Mouse (Mus musculus) activated CD4-positive, CD25-positive, alpha-beta regulatory T cell, adult 4 months (primary cell): ENCODE measurements around the gene Grcc10. TPM values are rescaled to one million over a fixed set of nuclear protein-coding genes. Genes with fewer than 3 reads are reported as not detected.
A peak's percentile ranks its signal among the peaks of the same experiment; 100 is the strongest.

Source experiments
- ATAC-seq: one replicate; pipeline ENCODE4 v1.8.0; 2017
- polyA plus RNA-seq, 2 experiments: library from polyadenylated mRNA; unstranded; fragments of 100-300 nt; shearing (Covaris generic); gene quantifications; one replicate each; pipeline ENCODE4 v1.2.1; 2017

Grcc10 gene
- polyA plus RNA-seq, 2 experiments from 2014 or later, result 529 to 630 TPM

DNA sequence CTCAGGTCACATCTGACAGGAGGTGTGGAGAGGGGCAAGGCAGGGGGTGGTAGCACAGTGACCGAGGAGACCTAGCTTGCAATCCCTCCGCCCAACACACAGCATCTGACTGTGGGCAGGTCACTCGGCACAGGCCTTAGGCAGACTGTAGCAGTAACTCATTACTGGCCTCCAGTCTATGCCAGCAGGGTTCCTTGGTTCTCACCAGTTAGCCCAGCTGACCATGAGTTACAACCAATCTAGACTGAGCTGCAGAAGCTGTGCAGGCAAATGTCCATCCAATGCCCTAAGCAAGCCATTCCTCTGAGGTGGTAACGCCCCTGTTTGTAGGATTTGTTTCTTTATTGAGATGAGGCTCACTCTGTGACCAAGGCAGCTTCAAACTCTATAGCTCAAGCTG lies 41.8 kb downstream of the Grcc10 start:
- no peak for ATAC-seq

DNA sequence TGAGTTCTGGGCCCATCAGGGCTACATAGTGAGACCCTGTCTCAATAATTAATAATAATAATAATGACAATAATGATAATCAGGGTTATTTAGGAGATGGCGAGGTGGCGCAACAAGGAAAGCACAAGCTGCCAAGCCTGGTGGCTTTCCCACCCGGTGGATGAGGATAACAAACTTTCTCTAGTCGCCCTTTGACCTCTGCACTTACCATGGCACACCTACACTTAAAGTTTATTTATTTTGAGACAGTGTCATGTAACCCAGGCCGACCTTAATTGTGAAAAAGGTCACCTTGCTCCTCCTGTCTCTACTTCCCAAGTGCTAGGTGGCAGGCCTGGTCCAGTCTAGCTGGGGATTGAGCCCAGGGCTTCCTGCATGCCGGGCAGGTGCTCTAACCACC lies 42.4 kb downstream of the Grcc10 start:
- no peak for ATAC-seq

DNA sequence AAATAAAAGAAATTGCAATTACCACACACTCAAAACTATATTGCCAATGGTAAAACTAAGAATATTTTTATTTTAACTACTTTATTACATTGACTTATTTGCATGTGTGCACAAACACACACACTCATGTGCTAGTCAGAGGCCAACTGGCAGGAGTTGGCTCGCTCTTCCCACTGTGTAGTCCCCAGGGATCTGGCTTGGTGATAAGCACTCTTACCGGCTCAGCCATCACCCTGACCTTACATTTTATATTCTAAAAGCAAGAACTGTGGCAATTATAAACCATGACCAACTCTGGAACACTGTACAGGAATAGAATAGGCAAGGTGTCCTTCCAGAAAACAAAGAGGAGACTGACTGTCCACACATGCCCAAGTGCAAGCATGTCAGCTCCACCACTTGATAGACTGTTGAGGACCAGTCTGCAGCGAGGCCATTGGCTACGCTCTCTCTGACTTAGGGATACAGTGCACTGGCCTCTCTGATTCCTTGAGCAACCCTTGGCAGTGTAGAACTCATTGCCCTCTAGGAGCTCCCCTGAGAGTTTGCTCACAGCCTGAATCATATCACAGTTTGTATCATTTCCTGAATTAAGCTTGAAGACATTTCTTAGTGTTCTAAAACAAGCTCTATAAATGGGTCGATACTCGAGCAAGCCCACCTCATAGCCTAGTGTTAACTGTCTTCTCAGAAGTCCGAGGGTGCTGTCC lies 44.6 kb downstream of the Grcc10 start:
- no peak for ATAC-seq

DNA sequence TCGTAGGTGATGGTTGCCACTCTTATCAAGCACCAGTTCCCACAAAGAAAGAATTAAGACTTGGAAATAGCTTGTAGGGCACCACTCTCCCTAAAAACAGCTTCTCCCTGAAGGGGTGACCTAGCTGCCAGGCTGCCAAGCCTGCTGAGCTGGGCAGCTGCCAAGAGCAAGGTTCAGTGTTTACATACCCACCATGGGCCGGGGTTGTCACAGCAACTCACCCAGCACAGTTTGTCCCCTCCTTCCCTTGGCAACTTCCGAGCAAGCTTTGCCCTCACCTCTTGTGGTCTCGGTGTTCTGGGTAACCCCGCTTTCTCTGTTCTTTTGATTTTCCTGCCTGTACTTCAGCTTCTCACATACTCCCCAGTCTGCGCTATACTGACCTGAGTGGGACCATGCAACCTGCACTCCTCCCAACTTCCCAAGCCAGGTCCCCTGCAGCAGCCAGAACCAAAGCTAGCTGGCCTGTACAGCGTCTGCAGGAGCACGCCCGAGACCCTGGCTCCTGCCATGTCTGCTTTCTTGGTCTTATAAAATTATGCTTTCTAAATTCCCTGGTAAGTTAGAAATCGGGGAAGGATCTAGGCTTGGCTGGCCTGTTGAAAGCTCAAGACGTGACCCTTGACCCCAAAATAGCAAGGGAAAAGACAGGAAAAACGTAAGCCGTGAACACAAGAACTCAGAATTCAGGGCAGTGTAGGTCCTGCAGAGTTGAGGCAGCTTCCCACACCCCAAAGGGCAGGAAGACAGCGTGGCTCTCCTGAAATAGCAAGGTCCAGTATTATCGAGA lies 46.8 kb downstream of the Grcc10 start:
- ATAC-seq, result peak; percentile 66

DNA sequence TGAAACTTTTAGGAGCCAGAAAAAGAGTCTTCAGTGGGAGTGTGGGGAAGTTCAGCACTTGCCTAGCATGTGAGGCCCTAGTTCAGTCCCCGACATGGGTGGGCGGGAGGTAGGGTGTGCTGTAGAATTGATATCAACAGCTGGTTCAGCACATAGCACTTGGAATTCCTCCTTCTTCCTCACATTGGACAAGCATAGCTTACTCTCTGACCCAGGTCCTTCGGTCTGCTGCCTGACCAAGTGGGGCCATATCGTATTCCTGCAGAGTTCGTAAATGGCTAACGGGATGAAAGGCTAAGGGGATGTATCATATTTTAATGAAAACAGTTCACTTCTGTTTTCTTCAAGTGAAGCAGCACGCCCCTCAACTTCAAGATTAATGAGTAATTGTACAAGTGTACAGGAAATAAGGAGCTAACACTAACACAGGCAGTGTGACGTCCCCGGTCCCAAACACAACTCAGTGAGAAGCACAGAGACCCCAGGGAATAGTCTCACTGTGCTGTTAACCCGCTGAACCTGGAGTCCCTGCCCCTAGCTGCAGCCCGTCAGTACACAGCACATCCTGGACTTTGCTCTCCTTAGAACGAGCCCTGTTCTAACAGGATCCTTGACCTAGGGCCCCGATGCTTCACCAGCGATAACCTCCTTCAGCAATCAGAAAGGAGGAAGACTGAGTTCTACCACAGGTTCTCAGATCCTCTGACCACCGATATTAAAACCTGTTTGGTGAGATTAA lies 47.8 kb downstream of the Grcc10 start:
- ATAC-seq, result no peak

DNA sequence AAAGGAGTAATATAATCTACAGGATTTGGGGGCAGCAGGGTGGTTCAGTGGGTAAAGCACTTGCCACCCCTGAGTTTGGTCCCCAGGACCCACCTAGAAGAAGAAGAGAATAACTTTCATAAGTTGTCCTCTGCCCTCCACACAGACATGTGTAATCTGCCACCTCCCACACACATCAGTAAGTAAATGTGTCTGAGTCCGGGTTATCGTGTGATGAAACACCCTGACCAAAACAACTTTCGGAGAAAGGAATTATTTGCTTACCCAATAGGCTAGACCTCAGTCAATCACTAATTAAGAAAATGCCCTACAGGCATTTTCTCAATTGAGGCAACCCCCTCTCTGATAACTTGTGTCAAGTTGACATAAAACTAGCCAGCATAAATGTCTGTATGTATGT lies 50.7 kb downstream of the Grcc10 start:
- ATAC-seq, result no peak

Other genes starting within 250 kb of the Grcc10 start
- not detected for gene C1rl, start 248.3 kb downstream of the Grcc10 start, polyA plus RNA-seq
- gene C1ra, start 229.0 kb downstream of the Grcc10 start, polyA plus RNA-seq, result under 1 TPM in 1 of 2 experiments, not detected in 1; 0.57 TPM
- gene C1s1, start 199.0 kb downstream of the Grcc10 start, polyA plus RNA-seq, result not detected
- not detected for gene C1rb, start 171.1 kb downstream of the Grcc10 start, polyA plus RNA-seq
- not detected for gene C1s2, start 105.3 kb downstream of the Grcc10 start, polyA plus RNA-seq
- 10 to 100 TPM; 24.3 to 25.9 TPM for gene Lpcat3, start 78.3 kb downstream of the Grcc10 start, polyA plus RNA-seq
- 100 to 1,000 TPM; 401 to 440 TPM for gene Emg1, start 29.2 kb downstream of the Grcc10 start, polyA plus RNA-seq
- 10 to 100 TPM; 72.2 to 87.3 TPM for gene Phb2, start 29.0 kb downstream of the Grcc10 start, polyA plus RNA-seq
- 100 to 1,000 TPM; 138 to 144 TPM for gene Ptpn6, start 2.7 kb downstream of the Grcc10 start, polyA plus RNA-seq
- not detected for gene Gm45234, start 14.6 kb upstream of the Grcc10 start, polyA plus RNA-seq
- gene Atn1, start 15.2 kb upstream of the Grcc10 start, polyA plus RNA-seq, result 1 to 10 TPM; 3.3 to 5.7 TPM
- 1 to 10 TPM; 4.4 to 4.7 TPM for gene Eno2, start 28.3 kb upstream of the Grcc10 start, polyA plus RNA-seq
- gene Lrrc23, start 38.4 kb upstream of the Grcc10 start, polyA plus RNA-seq, result under 1 TPM; 0.61 to 0.73 TPM
- 1 to 10 TPM; 1.5 to 2.1 TPM for gene Spsb2, start 67.3 kb upstream of the Grcc10 start, polyA plus RNA-seq
- 10 to 100 TPM; 68.9 to 93.3 TPM for gene Tpi1, start 72.9 kb upstream of the Grcc10 start, polyA plus RNA-seq
- 10 to 100 TPM; 58.3 to 86.0 TPM for gene Usp5, start 88.1 kb upstream of the Grcc10 start, polyA plus RNA-seq
- gene Cdca3, start 88.2 kb upstream of the Grcc10 start, polyA plus RNA-seq, result 10 to 100 TPM; 43.4 to 57.7 TPM
- under 1 TPM in 1 of 2 experiments, not detected in 1; 0.19 TPM for gene Gnb3, start 98.9 kb upstream of the Grcc10 start, polyA plus RNA-seq
- not detected for gene P3h3, start 116.4 kb upstream of the Grcc10 start, polyA plus RNA-seq
- under 1 TPM in 1 of 2 experiments, not detected in 1; 0.21 TPM for gene Gpr162, start 122.6 kb upstream of the Grcc10 start, polyA plus RNA-seq
- 100 to 1,000 TPM; 240 to 401 TPM for gene Cd4, start 146.8 kb upstream of the Grcc10 start, polyA plus RNA-seq
- gene Lag3, start 170.3 kb upstream of the Grcc10 start, polyA plus RNA-seq, result 10 to 100 TPM; 23.5 to 30.2 TPM
- 10 to 100 TPM; 12.0 to 12.8 TPM for gene Ptms, start 178.7 kb upstream of the Grcc10 start, polyA plus RNA-seq
- 10 to 100 TPM; 46.7 to 70.4 TPM for gene Mlf2, start 190.0 kb upstream of the Grcc10 start, polyA plus RNA-seq
- 10 to 100 TPM; 45.9 to 51.2 TPM for gene Cops7a, start 224.2 kb upstream of the Grcc10 start, polyA plus RNA-seq